Mouse (Mus musculus) lung, embryonic 16.5 days (tissue): ENCODE data around the gene Fam126a. TPM values are rescaled to one million over a fixed set of nuclear protein-coding genes. Genes with fewer than 3 reads are reported as not detected.

ENCODE experiments used
- ATAC-seq: fragments of 200-750 bp; cut with Nextera tagmentation; 2 replicates; pipeline ENCODE4 v1.8.0; 2017; ENCODE audit warnings: low read depth, mild to moderate bottlenecking, moderate library complexity
- H3K27ac ChIP-seq: fragments of 300-500 bp; sonication (generic); 2 replicates; pipeline ENCODE4 v1.5.1; 2014; ENCODE audit warnings: mild to moderate bottlenecking, control low read depth, low read length
- H3K27me3 ChIP-seq: fragments of 300-500 bp; sonication (generic); 2 replicates; pipeline ENCODE4 v1.6.1; 2014; ENCODE audit warnings: low read depth, low read length, mixed read lengths; ENCODE audit not compliant: control insufficient read depth, insufficient read depth
- H3K36me3 ChIP-seq: fragments of 300-500 bp; sonication (generic); 2 replicates; pipeline ENCODE4 v1.6.1; 2014; ENCODE audit warnings: low read length; ENCODE audit not compliant: control insufficient read depth, insufficient read depth
- H3K4me1 ChIP-seq: fragments of 300-500 bp; sonication (generic); replicated peaks from 2 replicates; pipeline ENCODE4 v1.6.1; 2014; ENCODE audit warnings: low read length, mixed read lengths; ENCODE audit not compliant: control insufficient read depth, insufficient read depth
- H3K4me2 ChIP-seq: fragments of 300-500 bp; sonication (generic); 2 replicates; pipeline ENCODE4 v1.6.1; 2014; ENCODE audit warnings: low read depth, low read length, control low read depth
- H3K4me3 ChIP-seq: fragments of 300-500 bp; sonication (generic); 2 replicates; pipeline ENCODE4 v1.5.1; 2014; ENCODE audit warnings: mild to moderate bottlenecking, low read length, control low read depth
- H3K9ac ChIP-seq: fragments of 300-500 bp; sonication (generic); 2 replicates; pipeline ENCODE4 v1.6.1; 2014; ENCODE audit warnings: low read length, control low read depth
- H3K9me3 ChIP-seq: fragments of 300-500 bp; sonication (generic); 2 replicates; pipeline ENCODE4 v1.6.1; 2016; ENCODE audit warnings: low read length; ENCODE audit not compliant: control insufficient read depth
- WGBS: fragments of 180-500 bp; shearing (Covaris S2); extraction: QIAGEN DNeasy Blood & Tissue Kit; methylation state at CpG from one replicate; pipeline ENCODE4 v1.1.7; 2014; 5-methylcytosine and 5-hydroxymethylcytosine counted together
- polyA plus RNA-seq: library from polyadenylated mRNA; unstranded; fragments of >200 nt; fragmentation: Nextera tagmentation; extraction: Ambion mirVana; gene quantifications from 2 replicates; pipeline ENCODE4 v1.2.1, GENCODE M21; 2015

Gene Fam126a
- polyA plus RNA-seq, 1 experiment from 2014 or later: 17.1 TPM

GRCm38 (mm10) chr5:24029946-24030578, 428 bp downstream of the Fam126a start:
- Histone ChIP-seq H3K27ac (peak overlapping the region; percentile 77), H3K9me3 (no peaks in the 10 kb centered on the region), H3K9ac (peak overlapping the region; percentile 80), H3K4me2 (peak overlapping the region; percentile 86), H3K4me3 (peak overlapping the region; percentile 71), H3K27me3 (no peaks in the 10 kb centered on the region), H3K36me3 (no peaks in the 10 kb centered on the region), H3K4me1 (peaks cover 4% of the 10 kb centered on the region)
- WGBS: under 1% methylated on average over 65 of the region's 73 CpGs
- ATAC-seq: peak; percentile 57

DNA sequence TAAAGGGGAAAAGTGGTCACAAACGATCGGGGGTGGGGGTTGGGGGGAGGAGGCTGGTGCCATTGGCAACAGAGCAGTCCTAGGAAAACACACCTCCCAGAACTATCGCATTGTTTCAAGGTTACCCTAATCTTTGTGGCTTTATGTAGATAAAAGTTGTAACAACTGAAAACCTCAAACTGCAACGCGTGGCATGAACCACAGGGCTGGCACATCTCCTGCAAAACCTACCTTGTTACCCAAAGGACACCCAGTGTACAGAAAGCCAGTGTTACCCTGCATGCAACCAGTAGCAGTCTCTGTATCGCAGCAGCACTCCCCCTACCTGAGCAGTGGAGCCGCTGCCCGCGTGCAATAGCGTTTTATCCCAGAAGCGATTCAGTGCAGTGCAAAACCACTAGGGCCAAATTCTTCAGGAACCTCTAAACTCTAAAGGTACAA, 1.1 kb downstream of the Fam126a start:
- Histone ChIP-seq H3K36me3 (no peaks in the 10 kb centered on the region), H3K27ac (peak overlapping the region; percentile 77; the same call in 1 of the 2 replicates), H3K4me2 (peak overlapping the region; percentile 86), H3K9me3 (no peaks in the 10 kb centered on the region), H3K9ac (peak overlapping the region; percentile 80), H3K27me3 (no peaks in the 10 kb centered on the region), H3K4me1 (peaks cover 6% of the 10 kb centered on the region), H3K4me3 (peak overlapping the region; percentile 71)
- ATAC-seq: peak; percentile 37
- 2% methylated on average over 11 of the region's 11 CpGs for WGBS

DNA sequence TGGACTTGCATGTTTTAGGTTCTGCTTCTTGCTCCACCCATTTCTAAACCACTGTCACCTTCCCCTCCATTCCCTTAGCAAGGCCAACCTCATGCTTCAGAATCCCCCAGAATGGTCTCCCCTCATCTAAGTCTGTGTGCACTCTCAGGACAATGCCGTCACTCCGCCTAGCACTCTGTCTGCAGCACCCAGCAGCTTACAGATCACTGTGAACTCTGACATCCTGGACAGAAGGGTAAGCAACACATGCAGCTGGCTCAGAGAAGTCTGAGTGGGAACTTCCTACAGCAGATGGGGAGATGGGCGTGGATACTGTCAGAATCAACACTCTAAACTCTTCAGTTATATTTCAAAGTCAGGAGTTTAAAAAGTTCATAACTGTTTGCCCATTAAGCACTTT, 5.5 kb downstream of the Fam126a start:
- Histone ChIP-seq H3K9ac (no peak overlapping the region), H3K4me3 (no peak overlapping the region), H3K27me3 (no peaks in the 10 kb centered on the region), H3K9me3 (no peaks in the 10 kb centered on the region), H3K4me2 (no peak overlapping the region), H3K36me3 (no peaks in the 10 kb centered on the region), H3K4me1 (peaks cover 6% of the 10 kb centered on the region), H3K27ac (no peak overlapping the region)
- WGBS: 34% methylated on average over 3 of the region's 3 CpGs
- ATAC-seq: peak; percentile 63; the same call in 1 of the 2 replicates

DNA sequence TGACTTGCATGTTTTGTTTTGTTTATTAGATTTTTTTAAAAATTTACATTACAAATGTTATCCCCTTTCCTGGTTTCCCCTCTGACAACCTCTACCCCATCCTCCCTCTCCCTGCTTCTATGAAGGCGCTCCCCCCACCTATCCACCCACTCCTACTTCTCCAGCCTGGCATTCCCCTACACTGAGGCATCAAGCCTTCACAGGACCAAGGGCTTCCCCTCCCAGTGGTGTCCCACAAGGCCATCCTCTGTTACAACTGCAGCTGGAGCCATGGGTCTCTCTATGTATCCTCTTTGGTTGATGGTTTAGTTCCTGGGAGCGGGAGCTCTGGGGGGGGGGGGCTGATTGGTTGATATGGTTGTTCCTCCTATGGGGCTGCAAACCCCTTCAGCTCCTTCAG, 7.3 kb downstream of the Fam126a start:
- peaks cover 3% of the 10 kb centered on the region; the same call in 1 of the 2 replicates for H3K4me1 ChIP-seq
- no peak for ATAC-seq
- no peak overlapping the region for H3K4me3 ChIP-seq
- H3K9me3 ChIP-seq: no peaks in the 10 kb centered on the region
- H3K9ac ChIP-seq: no peak overlapping the region
- no peaks in the 10 kb centered on the region for H3K27me3 ChIP-seq
- 97% methylated on average over 2 of the region's 2 CpGs for WGBS
- H3K27ac ChIP-seq: no peak overlapping the region
- H3K36me3 ChIP-seq: no peaks in the 10 kb centered on the region
- H3K4me2 ChIP-seq: no peak overlapping the region

DNA sequence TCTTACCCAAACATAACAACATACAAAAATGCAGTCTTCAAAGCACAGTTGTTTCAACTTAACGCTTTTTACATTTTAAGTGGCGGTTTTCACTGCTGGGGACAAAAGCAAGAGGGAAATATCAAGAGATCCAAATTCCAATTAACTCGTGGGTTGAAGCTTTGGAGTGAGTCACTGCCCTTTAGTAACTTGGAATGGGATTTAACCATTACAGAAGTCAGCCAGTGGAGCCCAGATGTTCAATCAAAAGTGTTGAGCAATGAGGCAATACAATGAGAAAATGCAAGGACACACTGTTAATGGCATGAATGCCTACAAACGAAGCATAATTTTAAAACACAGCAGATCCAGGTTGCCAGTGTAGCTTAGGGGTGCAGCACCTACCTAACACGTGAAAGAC, 8.8 kb downstream of the Fam126a start:
- no peaks in the 10 kb centered on the region for H3K27me3 ChIP-seq
- H3K36me3 ChIP-seq: no peaks in the 10 kb centered on the region
- WGBS: 74% methylated on average over 5 of the region's 5 CpGs
- H3K9me3 ChIP-seq: no peaks in the 10 kb centered on the region
- H3K9ac ChIP-seq: no peak overlapping the region
- no peak overlapping the region for H3K4me3 ChIP-seq
- no peak for ATAC-seq
- peaks cover 3% of the 10 kb centered on the region; the same call in 1 of the 2 replicates for H3K4me1 ChIP-seq
- no peak overlapping the region for H3K4me2 ChIP-seq
- no peak overlapping the region for H3K27ac ChIP-seq

DNA sequence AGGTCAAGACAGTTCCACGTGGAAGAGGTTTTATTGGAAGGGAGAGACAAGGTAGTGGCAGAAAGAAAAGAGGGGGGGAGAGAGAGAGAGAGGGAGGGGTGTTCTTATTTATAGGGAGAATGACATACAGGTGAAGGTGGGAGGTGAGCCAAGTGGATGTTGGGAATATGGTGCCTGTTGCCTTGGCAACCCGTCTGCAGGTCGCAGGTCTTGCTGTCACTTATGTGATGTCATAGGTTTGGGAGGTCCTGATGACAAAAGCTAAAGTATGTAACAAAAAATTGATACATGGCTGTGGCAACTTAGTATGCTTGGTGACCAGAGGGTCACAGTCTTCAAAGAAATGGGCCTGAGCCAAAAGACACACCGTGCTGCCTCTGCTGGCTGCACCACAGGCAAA, 10.1 kb downstream of the Fam126a start:
- H3K27me3 ChIP-seq: no peaks in the 10 kb centered on the region
- H3K4me3 ChIP-seq: no peak overlapping the region
- WGBS: 78% methylated on average over 4 of the region's 4 CpGs
- H3K4me2 ChIP-seq: no peak overlapping the region
- peaks cover 3% of the 10 kb centered on the region; the same call in 1 of the 2 replicates for H3K4me1 ChIP-seq
- H3K9me3 ChIP-seq: no peaks in the 10 kb centered on the region
- no peak overlapping the region for H3K9ac ChIP-seq
- ATAC-seq: no peak
- no peak overlapping the region for H3K27ac ChIP-seq
- H3K36me3 ChIP-seq: no peaks in the 10 kb centered on the region

- H3K4me3 ChIP-seq: no peak overlapping the region
- H3K4me1 ChIP-seq: no peaks in the 10 kb centered on the region
- no peak overlapping the region for H3K27ac ChIP-seq
- H3K4me2 ChIP-seq: no peak overlapping the region
- no peaks in the 10 kb centered on the region for H3K27me3 ChIP-seq
- no peaks in the 10 kb centered on the region for H3K9me3 ChIP-seq
- ATAC-seq: no peak
- H3K9ac ChIP-seq: no peak overlapping the region
- H3K36me3 ChIP-seq: no peaks in the 10 kb centered on the region
- 85% methylated on average over 7 of the region's 7 CpGs for WGBS
Measured at GRCm38 (mm10) chr5:24019341-24020185, 10.9 kb downstream of the Fam126a start.

DNA sequence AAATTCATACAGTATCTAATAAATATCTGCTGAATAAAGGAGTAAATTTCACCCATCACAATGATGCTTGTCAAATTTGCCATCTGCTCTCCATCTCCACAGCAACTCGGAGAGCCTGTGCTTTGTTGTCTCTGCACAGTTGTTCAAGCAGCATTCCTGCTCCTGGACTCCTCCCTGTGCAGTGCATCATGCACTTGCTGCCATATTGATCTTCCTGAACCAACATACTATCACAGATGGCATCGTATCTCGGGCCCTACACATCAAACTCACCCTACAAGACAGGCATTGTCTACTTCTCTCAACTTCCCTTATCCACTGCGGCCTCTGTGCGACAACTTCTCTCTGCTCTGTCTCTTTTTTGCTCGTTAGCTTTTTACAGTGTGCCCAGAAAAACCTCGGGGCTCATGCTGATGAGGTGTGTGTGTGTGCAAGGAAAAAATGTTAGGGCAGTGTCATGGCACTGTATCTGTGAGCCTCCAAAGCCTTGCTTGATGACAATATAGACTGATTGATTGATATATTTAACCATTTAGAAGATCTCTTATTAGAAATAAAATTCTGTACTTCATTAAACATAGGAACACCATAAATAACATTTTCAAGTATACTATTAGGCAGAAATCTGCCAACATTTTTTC, 11.7 kb downstream of the Fam126a start:
- Histone ChIP-seq H3K4me1 (no peaks in the 10 kb centered on the region), H3K36me3 (no peaks in the 10 kb centered on the region), H3K4me3 (no peak overlapping the region), H3K4me2 (no peak overlapping the region), H3K27me3 (no peaks in the 10 kb centered on the region), H3K27ac (no peak overlapping the region), H3K9ac (no peak overlapping the region), H3K9me3 (no peaks in the 10 kb centered on the region)
- WGBS: 79% methylated on average over 7 of the region's 7 CpGs
- ATAC-seq: no peak

DNA sequence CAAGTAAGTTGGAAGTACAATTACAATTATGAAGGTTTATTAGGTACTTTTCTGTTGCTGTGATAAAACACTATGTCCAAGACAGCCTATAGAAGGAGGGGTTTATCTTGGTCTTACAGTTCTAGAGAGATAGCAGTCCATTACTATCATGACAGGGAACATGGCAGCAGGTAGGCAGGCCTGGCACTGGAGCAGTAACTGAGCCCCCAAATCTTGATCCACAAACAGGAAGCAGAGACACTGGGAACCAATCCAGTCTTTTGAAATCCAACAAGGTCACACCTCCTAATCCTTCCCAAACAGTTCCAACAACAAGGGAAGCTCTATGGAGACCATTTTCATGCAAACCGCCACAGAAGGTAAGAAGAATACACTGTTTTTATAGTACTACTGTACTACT, 13.6 kb downstream of the Fam126a start:
- no peak overlapping the region for H3K4me2 ChIP-seq
- no peak overlapping the region for H3K27ac ChIP-seq
- H3K27me3 ChIP-seq: no peaks in the 10 kb centered on the region
- H3K4me3 ChIP-seq: no peak overlapping the region
- 94% methylated on average over 1 of the region's 1 CpGs for WGBS
- no peak overlapping the region for H3K9ac ChIP-seq
- ATAC-seq: no peak
- no peaks in the 10 kb centered on the region for H3K4me1 ChIP-seq
- no peaks in the 10 kb centered on the region for H3K36me3 ChIP-seq
- H3K9me3 ChIP-seq: no peaks in the 10 kb centered on the region
